Mouse (Mus musculus) ES-E14 (cell line): ENCODE measurements around the gene Acp5. TPM values are rescaled to one million over a fixed set of nuclear protein-coding genes. Genes with fewer than 3 reads are reported as not detected.

Experiments
- DNase-seq: peaks from one replicate; pipeline ENCODE4 v3.0.0-alpha.2; 2013; ENCODE audit warnings: low read depth, low spot score
- H3K27ac ChIP-seq: 2 replicates; pipeline ENCODE4 v1.5.1; 2012; ENCODE audit warnings: low read depth, mild to moderate bottlenecking, low read length, moderate library complexity, mixed read lengths; ENCODE audit not compliant: poor library complexity, insufficient read depth, severe bottlenecking
- H3K36me3 ChIP-seq: 2 replicates; pipeline ENCODE4 v1.6.1; 2012; ENCODE audit warnings: mild to moderate bottlenecking, low read length, moderate library complexity, mixed read lengths; ENCODE audit not compliant: control insufficient read depth, poor library complexity, insufficient read depth, severe bottlenecking
- H3K4me1 ChIP-seq, 2 experiments: fragments of 150-350 bp in 1 of 2; sonication (generic) in 1 of 2; 2 replicates each; pipeline ENCODE4 v1.6.1; 2012; ENCODE audit warnings: low read length in 2 of 2, mild to moderate bottlenecking in 1 of 2, mixed read lengths in 1 of 2; ENCODE audit not compliant: control insufficient read depth in 2 of 2, insufficient read depth in 2 of 2, poor library complexity in 1 of 2
- H3K4me3 ChIP-seq, 2 experiments: fragments of 150-350 bp in 1 of 2; sonication (generic) in 1 of 2; 2 replicates each; pipeline ENCODE4 v1.5.1; 2012; ENCODE audit warnings: low read length in 2 of 2, low read depth in 1 of 2, mild to moderate bottlenecking in 1 of 2, mixed read lengths in 1 of 2; ENCODE audit not compliant: insufficient read depth in 1 of 2, poor library complexity in 1 of 2, severe bottlenecking in 1 of 2
- H3K9ac ChIP-seq: 2 replicates; pipeline ENCODE4 v1.6.1; 2012; ENCODE audit warnings: low read depth, mild to moderate bottlenecking, low read length, mixed read lengths; ENCODE audit not compliant: poor library complexity, insufficient read depth, severe bottlenecking
- H3K9me3 ChIP-seq: fragments of 150-350 bp; sonication (generic); 2 replicates; pipeline ENCODE4 v1.6.1; 2012; ENCODE audit warnings: low read depth, mild to moderate bottlenecking, low read length; ENCODE audit not compliant: control insufficient read depth, insufficient read depth
- CHD2 ChIP-seq: IDR thresholded peaks from 2 replicates; pipeline ENCODE4 v1.6.1; 2014; ENCODE audit warnings: mild to moderate bottlenecking, low read depth, low read length, inconsistent platforms
- HCFC1 ChIP-seq: IDR thresholded peaks from 2 replicates; pipeline ENCODE4 v1.6.1; 2012; ENCODE audit warnings: low read length, inconsistent platforms, borderline replicate concordance; ENCODE audit not compliant: insufficient read depth
- MAFK ChIP-seq: IDR thresholded peaks from 2 replicates; pipeline ENCODE4 v1.6.1; 2014; ENCODE audit warnings: mild to moderate bottlenecking, low read depth, low read length, inconsistent platforms; ENCODE audit not compliant: insufficient read depth
- ZC3H11A ChIP-seq: IDR thresholded peaks from 2 replicates; pipeline ENCODE4 v1.6.1; 2012; ENCODE audit warnings: low read depth, mild to moderate bottlenecking, inconsistent platforms, low read length, borderline replicate concordance
- ZNF384 ChIP-seq: IDR thresholded peaks from 2 replicates; pipeline ENCODE4 v1.6.1; 2012; ENCODE audit warnings: low read depth, low read length, inconsistent platforms
- in situ Hi-C, 2 experiments: fragments of 600-800 bp; cut with MboI; formaldehyde crosslinking; loops; one replicate each; pipeline ENCODE4 v1.15.1; 2025; ENCODE audit warnings: low sequenced_read_pairs in 2 of 2, inconsistent platforms in 1 of 2; ENCODE audit not compliant: unreplicated experiment in 2 of 2
- total RNA-seq: library from RNA; depleted of rRNA; stranded (reverse); fragments of 300-350 nt; gene quantifications from 2 replicates; pipeline ENCODE4 v1.2.3, GENCODE M21; 2012; rRNA removed

The Acp5 gene
- total RNA-seq, 1 experiment = 14.6 TPM

DNA sequence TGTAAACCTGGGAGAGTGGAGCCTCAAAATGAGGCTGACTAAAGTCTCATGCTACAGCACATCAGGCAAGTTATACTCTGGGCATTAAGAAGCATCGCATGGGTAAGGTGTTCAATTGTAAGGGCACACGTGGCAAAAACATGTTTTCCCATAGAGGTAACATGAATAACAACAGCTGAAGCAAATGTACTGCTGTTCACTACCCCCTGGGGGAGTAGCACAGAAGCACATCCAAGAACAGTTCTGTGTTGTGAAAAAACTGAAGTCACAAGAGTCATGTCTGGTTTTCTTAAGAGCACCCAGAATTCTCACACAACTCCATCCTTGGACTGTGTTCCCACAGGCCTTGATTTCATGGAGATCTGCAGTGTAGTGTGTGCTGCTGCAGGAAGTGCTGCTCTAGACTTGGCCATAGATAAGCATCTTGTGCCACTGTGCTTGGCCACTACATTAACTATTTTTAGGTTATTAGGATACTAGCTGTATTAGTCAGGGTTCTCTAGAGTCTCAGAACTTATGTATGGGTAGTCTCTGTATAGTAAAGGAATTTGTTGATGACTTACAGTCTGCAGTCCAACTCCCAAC is 48.4 kb downstream of the Acp5 start:
- TF ChIP-seq ZC3H11A (no peak), CHD2 (no peak), ZNF384 (no peak), MAFK (no peak), HCFC1 (no peak)
- Histone ChIP-seq H3K9ac (no peak overlapping the region), H3K27ac (no peak overlapping the region), H3K4me1 (peaks cover 0 to 2% of the 10 kb centered on the region in 2 experiments; a peak in 1 of 4 replicates), H3K36me3 (no peaks in the 10 kb centered on the region), H3K9me3 (no peaks in the 10 kb centered on the region), H3K4me3 (no peak overlapping the region)
- no peak for DNase-seq
- in situ Hi-C loops = no loop called here

- in situ Hi-C loops = no loop called here
- no peak overlapping the region for H3K27ac ChIP-seq
- H3K36me3 ChIP-seq = no peaks in the 10 kb centered on the region
- H3K4me3 ChIP-seq = peak overlapping the region; percentile 83 to 94; a peak in 3 of 4 replicates
- H3K9me3 ChIP-seq = no peaks in the 10 kb centered on the region
- TF ChIP-seq CHD2 = no peak
- TF ChIP-seq HCFC1 = no peak
- no peak for TF ChIP-seq MAFK
- TF ChIP-seq ZC3H11A = no peak
- TF ChIP-seq ZNF384 = no peak
- H3K4me1 ChIP-seq = peaks cover 0 to 2% of the 10 kb centered on the region in 2 experiments; a peak in 1 of 4 replicates
- DNase-seq = no peak
- H3K9ac ChIP-seq = peak overlapping the region; percentile 75; the same call in 1 of the 2 replicates
These were observed 49.5 kb downstream of the Acp5 start for GRCm38 (mm10) chr9:22086012-22086411.

DNA sequence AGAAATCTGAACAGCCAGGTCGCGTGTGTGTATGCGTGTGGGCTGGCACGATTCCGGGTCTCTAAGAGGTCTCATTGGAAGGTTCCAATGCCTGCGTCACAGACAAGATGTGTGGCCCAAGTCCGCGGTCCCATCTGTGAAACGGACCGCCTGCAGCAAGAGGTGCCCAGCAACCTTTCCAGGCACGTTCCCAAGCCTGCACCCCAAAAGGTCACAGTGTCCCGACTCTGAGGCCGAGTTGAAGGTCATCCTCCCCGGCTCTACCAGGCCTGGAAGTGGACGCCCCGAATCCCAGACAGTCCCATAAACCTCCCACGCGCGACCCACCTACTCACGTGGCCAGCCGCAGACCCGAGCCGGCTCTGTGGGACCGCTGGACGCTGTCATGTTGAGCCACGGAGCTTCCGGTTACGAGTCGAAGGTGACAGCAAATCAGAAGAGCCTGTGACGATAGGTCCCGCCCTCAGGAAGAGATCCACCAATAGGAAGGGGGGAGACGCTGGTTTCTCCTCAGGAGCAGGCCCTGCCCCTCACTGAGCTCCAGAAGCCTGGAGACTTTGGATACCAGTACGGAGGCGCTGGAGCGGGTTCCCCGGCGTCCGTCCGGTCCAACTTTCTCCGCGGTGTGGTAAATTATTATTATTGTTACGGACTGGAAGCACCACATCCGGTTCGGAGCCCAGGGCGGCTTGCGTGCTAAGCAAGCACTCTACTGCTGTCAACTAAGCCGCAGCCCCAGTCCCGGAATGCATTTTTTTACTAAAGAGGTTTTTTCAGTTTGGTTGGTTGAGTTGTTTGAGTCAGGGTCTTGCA is 50.3 kb downstream of the Acp5 start, which contains the start of gene Ecsit:
TSS of gene Ecsit (minus strand) at position 417 of the 813 bp plus-strand sequence.
- peak; percentile 92 for DNase-seq
- Histone ChIP-seq H3K27ac (no peak within 1 kb of the TSS), H3K9me3 (no peaks in the 10 kb centered on the region), H3K4me1 (peaks cover 0 to 2% of the 10 kb centered on the region in 2 experiments; a peak in 1 of 4 replicates), H3K9ac (peak within 1 kb of the TSS; percentile 75), H3K36me3 (no peaks in the 10 kb centered on the region), H3K4me3 (peak within 1 kb of the TSS; percentile 83 to 94)
- in situ Hi-C loops = no loop called here
- TF ChIP-seq ZC3H11A (no peak), CHD2 (peak; percentile 63)

GRCm38 (mm10) chr9:22084667-22085021 is 50.9 kb downstream of the Acp5 start:
- Histone ChIP-seq H3K4me3 (peak overlapping the region; percentile 83 to 94), H3K9me3 (no peaks in the 10 kb centered on the region), H3K36me3 (no peaks in the 10 kb centered on the region), H3K27ac (no peak overlapping the region), H3K9ac (peak overlapping the region; percentile 74), H3K4me1 (peaks cover 0 to 2% of the 10 kb centered on the region in 2 experiments; a peak in 1 of 4 replicates)
- TF ChIP-seq ZNF384 (0 out of 2 replicates have a peak, but pooled peaks have one; percentile 15), HCFC1 (no peak)
- no peak for DNase-seq
- in situ Hi-C loops = no loop called here

Other genes with a start within 250 kb of the Acp5 start
- 4.4 and 9.5 TPM in 2 replicates for gene Rab3d, start 217.5 kb downstream of the Acp5 start, total RNA-seq
- 1.8 and 1.9 TPM in 2 replicates for gene Ccdc159, start 208.2 kb downstream of the Acp5 start, total RNA-seq
- gene Tmem205, start 208.2 kb downstream of the Acp5 start, total RNA-seq = 38.1 and 75.3 TPM in 2 replicates
- 2.0 and 2.6 TPM in 2 replicates for gene Plppr2, start 198.7 kb downstream of the Acp5 start, total RNA-seq
- gene Swsap1, start 180.0 kb downstream of the Acp5 start, total RNA-seq = 9.5 and 10.8 TPM in 2 replicates
- gene Epor, start 172.2 kb downstream of the Acp5 start, total RNA-seq = 1.7 and 3.9 TPM in 2 replicates
- gene Rgl3, start 146.3 kb downstream of the Acp5 start, total RNA-seq = 0.27 and 0.37 TPM in 2 replicates
- 1.4 and 2.5 TPM in 2 replicates for gene Ccdc151, start 133.1 kb downstream of the Acp5 start, total RNA-seq
- gene Prkcsh, start 132.9 kb downstream of the Acp5 start, total RNA-seq = 234 and 379 TPM in 2 replicates
- 2.6 and 5.0 TPM in 2 replicates for gene Elavl3, start 83.7 kb downstream of the Acp5 start, total RNA-seq
- gene Gm49318, start 64.5 kb downstream of the Acp5 start, total RNA-seq = not detected in 2 replicates
- 10.9 and 14.3 TPM in 2 replicates for gene Zfp653, start 64.3 kb downstream of the Acp5 start, total RNA-seq
- 37.5 and 38.2 TPM in 2 replicates for gene Ecsit, start 50.3 kb downstream of the Acp5 start, total RNA-seq
- gene Cnn1, start 36.5 kb downstream of the Acp5 start, total RNA-seq = 14.0 and 25.6 TPM in 2 replicates
- gene Elof1, start 18.5 kb downstream of the Acp5 start, total RNA-seq = 72.0 and 85.3 TPM in 2 replicates
- gene Pigyl, start 21.1 kb upstream of the Acp5 start, total RNA-seq = 27.3 and 34.7 TPM in 2 replicates
- gene Zfp872, start 52.4 kb upstream of the Acp5 start, total RNA-seq = 0.22 TPM in 1 of 2 replicates, not detected in the other
- 90.7 and 129 TPM in 2 replicates for gene Zfp809, start 90.0 kb upstream of the Acp5 start, total RNA-seq
- gene Zfp599, start 124.2 kb upstream of the Acp5 start, total RNA-seq = 9.6 and 11.3 TPM in 2 replicates
- gene Zfp810, start 171.9 kb upstream of the Acp5 start, total RNA-seq = 7.8 and 14.3 TPM in 2 replicates